Mouse (Mus musculus) fibroblast of lung, adult 2 months (primary cell): ENCODE results near the gene Klc2.
"Not testable (repeated sequence)": the region's sequence is repeated elsewhere in the genome, so short reads cannot be mapped to it uniquely, and the experiment has no call there.

Experiments
- DNase-seq: peaks from one replicate; pipeline ENCODE4 v3.0.0-alpha.2; 2011; ENCODE audit warnings: low read depth

The Klc2 gene

DNA sequence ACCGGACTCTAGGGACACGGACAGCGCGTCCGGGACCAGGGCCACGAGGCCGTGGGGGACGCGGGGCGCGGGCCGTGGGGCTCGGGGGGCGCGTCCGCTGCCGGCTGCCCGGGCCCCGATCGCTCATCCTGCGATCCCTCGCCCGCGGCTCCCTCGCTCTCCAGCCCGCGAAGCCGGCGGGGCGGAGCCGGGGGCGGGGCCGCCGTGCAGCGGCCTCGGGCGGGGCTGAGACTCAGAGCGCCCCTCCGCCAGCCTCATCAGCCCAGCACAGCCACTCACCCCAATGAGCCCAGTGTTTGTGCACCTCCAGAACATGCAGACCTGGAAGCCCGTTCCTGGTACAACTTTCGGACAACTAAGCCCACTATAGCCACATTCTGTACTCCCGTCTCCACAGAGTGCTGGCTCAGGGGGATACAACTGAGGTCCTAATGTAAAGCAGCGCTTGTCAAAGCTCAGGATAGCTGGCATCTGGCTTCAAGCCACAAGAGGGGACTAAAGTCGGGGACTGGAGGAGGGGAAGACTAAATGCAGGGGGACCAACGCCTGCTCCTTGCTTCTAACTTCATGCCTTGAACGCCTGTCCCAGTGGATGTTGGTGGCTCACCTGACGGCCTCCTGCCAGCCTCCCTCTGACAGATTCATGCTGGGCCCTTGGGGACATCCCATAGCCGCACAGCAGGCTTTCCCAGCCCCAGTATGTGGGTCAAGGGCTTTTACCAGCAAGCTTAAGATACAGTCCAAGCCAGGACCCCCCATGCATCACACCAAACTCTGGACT lies 19.8 kb downstream of the Klc2 start, which contains the start of gene Cnih2:
Cnih2 (minus strand) TSS at position 159 of the 781 bp plus-strand sequence.
- no peak for DNase-seq

GRCm38 (mm10) chr19:5097521-5098362 lies 20.6 kb downstream of the Klc2 start:
- no peak for DNase-seq

GRCm38 (mm10) chr19:5095887-5096474 lies 22.4 kb downstream of the Klc2 start:
- no peak for DNase-seq

DNA sequence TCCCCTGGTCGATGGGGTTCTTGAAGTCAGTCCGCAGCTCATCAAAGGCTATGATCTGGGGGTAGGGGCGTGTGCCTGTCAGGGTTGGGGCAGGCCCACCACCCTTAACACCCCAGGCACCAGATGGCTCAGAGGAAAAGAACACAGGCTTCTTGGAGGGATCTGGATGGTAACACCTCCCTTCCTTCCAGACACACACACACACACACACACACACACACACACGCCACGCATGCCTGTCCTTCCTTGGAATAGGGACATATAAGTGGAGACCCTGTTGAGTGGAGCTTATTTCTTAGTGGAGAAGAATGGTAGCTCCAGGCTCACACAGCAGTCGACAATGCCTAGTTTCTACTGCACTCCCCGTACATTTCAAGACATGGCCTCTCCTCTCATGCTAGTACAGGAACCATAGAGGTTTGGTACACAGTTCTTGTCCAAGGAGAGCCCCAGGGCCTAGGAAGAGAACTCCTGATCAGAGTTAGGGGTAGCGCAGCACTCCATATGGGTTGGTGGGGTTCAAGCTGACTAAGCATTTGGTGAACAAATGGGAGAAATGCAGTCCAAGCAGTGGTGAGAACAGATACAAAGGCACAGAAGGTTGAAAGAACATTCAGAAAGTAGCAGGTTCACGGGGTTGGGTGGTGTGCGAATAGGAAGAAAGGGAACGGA lies 23.5 kb downstream of the Klc2 start:
- DNase-seq: no peak

GRCm38 (mm10) chr19:5094243-5094632 lies 24.1 kb downstream of the Klc2 start:
- peak; percentile 60 for DNase-seq

- no peak for DNase-seq
Observed at GRCm38 (mm10) chr19:5093481-5094242, 24.7 kb downstream of the Klc2 start.

- no peak for DNase-seq
Observed at GRCm38 (mm10) chr19:5092083-5092482, 26.3 kb downstream of the Klc2 start.

GRCm38 (mm10) chr19:5089324-5089723 lies 29.0 kb downstream of the Klc2 start:
- no peak for DNase-seq

DNA sequence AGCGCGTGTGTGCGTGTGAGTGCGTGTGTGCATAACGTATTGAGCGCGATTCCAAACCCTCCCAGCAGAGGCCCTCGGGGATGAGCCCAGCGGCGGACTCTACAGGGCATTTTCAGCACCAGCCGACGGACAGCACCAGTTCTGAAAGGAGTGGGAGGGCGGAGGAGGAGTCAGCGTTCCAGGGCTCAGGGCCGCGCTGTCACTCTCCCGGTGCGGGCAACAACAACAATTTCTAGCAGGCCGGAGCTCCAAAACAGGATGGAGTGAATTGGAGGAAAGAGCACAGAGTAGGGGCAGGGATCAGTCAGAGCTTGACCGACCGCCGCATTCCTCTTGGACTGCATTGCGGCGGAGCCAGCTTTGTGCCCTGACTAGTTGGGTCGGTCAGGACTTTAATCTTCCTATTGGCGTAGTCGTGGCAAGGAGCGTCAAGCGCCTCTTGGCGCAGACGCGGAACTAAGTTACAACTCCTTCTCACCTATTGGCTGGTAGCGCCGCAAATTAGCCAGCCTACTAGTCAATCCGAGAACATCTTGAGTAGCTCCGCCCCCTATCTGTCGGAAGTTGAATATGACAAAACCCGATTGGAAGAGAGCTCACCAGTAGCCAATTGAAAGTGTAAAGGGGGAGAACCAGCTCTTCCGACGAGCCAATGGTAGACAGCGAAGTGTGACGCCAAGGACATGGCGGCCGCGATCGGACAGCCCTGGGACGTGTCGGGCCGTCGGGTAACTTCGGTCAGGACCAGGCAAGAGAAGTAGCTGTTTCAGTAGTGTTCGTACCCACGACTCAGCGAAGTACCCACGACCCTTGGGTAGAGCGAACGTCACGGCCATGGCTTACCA lies 30.3 kb downstream of the Klc2 start, which contains the start of gene Yif1a:
Yif1a (plus strand) TSS at position 655 of the 845 bp plus-strand sequence.
- peak; percentile 98 for DNase-seq

GRCm38 (mm10) chr19:5086533-5086932 lies 31.8 kb downstream of the Klc2 start:
- not testable (repeated sequence) for DNase-seq

DNA sequence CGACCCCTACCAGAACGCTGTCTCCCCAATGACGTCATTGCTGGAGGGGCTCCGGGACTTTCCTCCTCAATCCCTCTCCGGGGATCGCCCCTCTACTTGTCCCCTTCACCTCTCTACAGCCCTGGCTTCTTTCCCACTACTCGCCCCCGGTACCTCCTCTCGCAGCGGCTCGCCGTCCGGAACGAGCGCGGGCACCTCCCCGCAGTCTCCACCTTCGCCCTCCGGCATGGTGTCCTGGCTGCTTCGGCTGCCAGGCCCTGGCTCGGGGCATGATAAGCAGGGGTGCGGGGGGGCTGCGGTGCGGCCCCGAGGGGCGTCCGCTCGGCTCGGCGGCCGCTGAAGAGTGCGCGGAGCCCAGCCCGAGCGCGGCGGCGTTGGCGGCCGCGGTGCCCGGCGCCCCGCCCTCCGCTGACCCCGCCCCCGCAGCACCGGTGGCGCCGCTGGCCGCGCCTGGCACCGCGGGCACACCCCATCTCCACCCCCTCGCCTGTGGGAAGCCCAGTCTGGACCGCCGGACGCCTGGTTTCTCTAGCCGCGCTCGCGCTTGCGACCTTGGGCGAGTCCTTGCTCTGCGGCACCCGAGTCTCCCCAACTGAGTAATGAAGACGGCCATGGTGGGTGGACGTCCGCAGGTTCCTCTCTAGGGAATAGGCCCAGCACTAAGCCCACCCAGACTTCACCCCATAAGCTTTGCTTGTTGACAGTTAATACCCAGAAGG lies 33.1 kb downstream of the Klc2 start, which contains the start of gene Tmem151a:
Tmem151a (minus strand) TSS at position 387 of the 719 bp plus-strand sequence.
- no peak for DNase-seq

DNA sequence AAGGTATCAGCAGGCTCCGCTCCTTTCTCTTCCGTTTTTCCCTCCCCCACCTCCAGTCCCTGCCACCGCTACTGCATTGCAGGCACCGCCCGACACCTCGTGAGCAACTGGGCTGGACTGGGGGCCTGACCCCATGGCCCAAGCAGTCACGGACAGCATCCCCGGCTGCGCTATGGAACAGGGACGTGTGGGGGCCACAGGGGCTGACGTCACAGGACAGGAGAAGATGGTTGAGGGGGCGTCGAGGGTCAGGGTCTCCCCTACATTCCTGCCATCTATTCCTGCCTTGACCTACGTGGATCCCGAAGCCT lies 33.6 kb downstream of the Klc2 start:
- no peak for DNase-seq

- DNase-seq: no peak
Observed at GRCm38 (mm10) chr19:5083961-5084833, 34.2 kb downstream of the Klc2 start.

DNA sequence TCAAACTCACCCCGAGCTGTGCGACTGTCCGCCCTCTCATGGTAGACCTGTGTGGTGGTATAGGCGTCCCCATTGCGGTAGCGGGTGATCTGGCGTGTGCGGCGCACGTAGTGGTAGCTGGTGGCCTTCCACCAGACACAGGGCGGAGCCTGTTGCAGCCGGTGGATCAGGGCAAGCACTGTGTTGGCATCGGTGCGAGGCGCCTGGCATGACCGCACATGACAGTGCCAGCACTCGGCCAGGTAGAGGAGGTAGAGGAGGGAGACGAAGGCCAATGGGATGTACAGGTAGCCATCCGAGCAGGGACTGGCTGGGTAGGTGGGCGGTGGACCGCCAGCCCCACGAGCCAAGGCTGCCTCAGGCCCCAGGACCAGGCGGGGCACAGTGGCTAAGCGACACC lies 35.8 kb downstream of the Klc2 start:
- no peak for DNase-seq

- DNase-seq: no peak
Observed at GRCm38 (mm10) chr19:5082005-5082404, 36.4 kb downstream of the Klc2 start.

- DNase-seq: no peak
Observed at GRCm38 (mm10) chr19:5079279-5079678, 39.1 kb downstream of the Klc2 start.

DNA sequence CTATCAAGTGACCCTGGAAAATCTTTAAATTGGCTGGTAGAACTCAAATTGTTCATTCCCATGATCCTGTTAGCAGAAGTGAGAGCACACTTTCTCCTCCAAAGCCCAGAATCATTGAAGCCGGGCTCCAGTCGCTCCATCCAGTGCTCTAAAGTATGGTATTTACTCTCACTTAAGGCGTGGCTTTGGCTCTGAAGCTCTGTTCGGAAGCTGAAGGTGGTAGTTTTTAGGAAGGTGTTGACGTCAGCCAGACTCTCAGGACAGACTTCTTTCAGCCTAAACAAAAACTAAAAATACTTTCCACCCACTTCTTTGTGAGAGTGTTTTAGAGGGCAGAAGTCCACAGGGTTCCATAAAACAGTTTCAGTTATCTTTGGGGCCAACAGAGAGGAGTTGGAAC lies 44.8 kb downstream of the Klc2 start:
- DNase-seq: no peak

GRCm38 (mm10) chr19:5073028-5073427 lies 45.3 kb downstream of the Klc2 start:
- DNase-seq: no peak
